Mouse (Mus musculus) ovary, adult 18-20 months (tissue): ENCODE results near the gene Rad51b.

Experiments used
- DNase-seq: peaks from one replicate; pipeline ENCODE4 v3.0.0; 2022; ENCODE audit warnings: low spot score, mixed read lengths

Rad51b gene

DNA sequence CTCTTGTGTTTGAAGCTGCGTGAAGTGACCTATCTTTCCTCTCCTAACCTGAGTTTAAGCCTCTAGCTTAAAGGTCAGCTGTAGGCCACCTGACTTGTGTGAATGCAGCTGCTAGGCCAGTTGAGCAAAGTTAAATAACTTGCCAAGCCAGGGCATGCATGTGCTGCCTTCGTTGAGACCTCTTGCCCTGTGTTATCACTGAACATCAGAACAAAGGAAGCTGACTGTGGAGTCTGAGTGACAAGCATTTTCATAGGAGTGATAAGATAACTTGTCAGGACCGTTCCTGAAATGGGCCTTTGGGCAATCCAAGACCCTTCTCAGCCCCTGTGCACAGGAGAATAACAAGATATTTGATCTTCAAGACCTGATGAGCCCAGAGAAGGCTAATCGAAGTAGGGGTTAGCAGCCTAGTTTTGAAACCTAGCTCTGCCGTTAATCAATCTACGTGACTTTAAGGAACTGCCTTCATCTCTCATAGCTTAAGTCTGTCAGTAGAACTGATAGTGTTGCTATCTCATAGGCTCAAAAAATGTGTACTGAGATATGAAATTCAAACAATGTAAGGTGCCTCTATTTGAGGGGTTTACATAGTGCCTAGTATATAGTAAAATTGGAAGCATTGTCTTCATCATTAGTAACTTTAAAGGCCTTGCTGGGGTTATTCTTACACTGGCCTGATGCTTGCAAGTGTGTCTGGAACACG, 465.6 kb downstream of the Rad51b start:
- no peak for DNase-seq

DNA sequence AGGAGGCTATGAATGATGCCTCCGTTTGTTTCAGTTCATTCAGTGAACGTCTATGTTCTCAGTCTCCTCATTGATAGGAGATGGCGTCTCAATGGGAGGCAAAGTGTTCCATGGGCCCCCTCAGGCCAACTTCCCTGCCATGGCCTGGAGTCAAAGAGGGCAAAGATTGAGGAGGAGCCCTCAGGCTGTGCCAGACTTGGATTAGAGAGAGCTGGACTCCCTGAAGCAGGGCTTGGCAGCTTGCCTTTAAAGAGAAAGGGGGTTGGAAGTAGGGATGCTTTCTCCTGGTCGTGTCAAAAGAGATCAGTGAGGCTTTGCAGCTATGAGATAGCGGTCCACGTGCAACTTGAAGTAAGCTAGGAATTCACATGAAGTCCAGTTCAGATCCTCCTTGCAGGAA, 469.0 kb downstream of the Rad51b start:
- DNase-seq, result no peak

DNA sequence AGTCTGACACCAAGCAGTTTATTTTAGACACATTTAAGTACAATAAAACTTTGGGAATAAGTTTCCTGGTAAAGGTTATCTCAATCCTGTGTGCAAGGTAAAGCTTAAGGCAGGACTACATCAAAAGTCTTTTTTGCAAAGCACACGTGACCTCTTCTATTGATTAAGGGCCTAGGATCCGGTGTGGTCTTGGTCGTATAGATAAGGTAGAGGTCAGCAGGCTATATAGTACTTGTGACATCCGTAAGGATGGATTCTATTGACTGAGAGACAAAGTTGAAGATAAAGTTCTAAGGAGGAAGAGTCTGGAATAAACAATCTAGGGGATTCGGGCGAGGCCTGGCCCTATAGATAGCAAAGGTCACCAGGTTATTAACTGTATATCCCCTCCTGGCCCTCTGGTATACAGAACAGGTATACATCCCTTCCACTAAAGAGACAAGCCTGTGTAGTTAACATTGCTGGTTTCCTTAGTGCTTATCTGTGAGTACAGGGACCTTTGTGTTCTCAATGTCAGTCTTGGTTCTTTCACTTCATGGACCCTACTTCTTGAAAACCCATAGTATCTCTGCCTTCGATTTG, 471.8 kb downstream of the Rad51b start:
- DNase-seq, result no peak

DNA sequence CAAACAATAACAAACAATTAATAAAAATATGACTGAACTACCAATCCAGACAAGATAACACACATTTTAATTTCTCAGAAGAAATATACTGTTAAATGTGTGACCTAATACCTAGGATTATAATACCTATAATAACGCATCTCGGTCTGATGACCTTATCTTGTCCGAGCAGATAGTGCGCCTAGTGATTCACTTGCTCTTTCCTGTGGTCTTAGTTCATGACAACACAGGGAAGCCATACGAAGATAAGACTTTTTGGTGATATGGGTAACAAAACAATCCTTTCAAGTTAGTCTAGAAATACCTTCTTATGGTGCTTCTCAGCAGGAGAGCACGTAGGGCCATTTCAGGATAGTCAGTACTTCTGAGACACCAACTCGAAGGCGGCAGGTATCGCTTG, 472.7 kb downstream of the Rad51b start:
- DNase-seq, result no peak

DNA sequence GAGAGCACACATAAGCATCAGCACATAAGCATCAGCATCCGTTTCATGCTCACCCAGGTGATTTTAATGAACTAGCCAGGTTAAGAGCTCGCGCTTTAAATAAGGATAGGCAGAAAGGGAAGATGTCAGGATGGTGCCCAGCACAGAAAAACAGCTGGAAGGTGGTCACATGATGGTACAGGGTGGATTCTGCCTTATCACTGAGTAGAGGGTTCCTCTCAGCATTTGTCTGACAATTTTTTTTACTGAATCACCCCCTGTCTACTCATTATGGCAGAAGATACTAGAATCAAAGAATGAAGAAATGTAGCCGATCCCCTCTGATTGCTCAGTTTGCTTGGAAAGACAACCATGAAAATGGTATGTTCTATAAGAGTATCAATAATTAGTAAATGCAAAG, 474.1 kb downstream of the Rad51b start:
- DNase-seq, result no peak

DNA sequence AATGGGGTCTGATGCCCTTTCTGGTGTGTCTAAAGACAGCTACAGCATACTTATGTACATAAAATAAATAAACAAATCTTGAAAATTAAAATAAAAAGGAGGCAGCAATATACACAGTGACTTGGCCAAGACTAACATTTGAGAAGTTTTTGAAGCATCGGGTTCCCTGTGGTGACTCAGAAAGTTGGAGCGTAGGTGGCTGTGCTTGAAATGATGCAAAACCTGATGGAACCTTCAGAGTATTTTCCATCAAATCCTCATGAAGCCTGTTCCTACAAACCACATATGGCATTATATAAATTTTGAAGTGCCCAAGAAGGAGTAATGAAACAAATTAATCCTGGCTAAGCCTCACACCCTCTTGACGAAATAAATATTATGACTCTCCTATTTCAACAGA, 474.7 kb downstream of the Rad51b start:
- no peak for DNase-seq

DNA sequence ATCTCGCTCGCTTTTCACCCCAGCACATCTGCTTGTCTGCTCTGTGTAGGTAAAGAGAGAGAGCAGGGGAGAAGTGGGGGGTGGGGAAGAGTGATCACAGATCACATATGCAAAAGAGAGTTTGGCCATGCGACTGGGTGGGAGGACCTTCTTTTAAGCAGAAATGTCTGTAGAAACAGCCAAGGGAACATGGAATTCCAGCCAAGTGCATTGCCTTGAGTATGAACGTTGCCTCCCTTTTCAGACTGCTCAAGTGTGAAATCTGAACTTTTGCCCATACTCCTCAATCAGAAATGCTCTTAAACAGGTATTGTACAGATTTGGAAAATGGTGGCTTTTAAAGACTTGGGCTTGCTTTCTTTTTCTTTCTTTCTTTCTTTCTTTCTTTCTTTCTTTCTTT, 476.2 kb downstream of the Rad51b start:
- DNase-seq, result no peak

DNA sequence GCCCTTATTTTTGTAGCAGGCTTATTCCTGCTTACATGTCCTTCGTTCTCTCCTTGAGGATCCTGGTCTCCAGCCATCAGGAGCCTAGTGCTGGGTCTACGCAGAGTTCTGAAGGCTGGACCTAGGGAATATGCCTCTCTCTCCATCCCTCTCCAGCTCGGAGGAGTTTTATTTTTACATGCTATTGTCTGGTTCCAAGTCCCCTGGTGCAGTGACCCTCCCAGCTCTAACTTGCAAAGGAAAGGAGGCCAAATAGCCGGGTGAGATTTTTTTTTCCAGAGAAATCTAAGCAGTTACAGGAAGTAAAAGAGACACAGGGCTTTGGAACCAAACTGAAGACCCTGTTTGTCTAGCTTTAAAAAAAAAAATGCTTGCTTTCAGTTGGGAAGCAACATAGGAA, 477.5 kb downstream of the Rad51b start:
- no peak for DNase-seq

DNA sequence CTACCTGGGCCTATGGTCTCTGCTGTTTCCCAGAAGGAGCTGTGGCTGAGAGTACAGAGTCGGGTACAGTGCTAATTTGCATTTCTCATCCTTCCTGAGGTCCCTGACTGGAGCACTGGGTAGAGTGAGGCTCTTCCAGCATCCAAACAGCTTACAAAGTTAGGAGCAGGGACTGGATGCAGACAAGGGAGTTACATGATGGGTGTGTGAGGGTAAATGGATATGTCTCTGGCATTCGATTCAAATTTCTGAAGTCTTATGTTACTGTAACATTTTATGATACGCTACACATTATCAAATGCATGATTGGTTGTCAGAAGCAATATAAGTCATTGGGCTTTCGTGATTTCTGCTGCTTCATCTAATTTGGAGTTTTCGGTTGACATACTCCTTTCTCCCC, 479.7 kb downstream of the Rad51b start:
- DNase-seq, result no peak

DNA sequence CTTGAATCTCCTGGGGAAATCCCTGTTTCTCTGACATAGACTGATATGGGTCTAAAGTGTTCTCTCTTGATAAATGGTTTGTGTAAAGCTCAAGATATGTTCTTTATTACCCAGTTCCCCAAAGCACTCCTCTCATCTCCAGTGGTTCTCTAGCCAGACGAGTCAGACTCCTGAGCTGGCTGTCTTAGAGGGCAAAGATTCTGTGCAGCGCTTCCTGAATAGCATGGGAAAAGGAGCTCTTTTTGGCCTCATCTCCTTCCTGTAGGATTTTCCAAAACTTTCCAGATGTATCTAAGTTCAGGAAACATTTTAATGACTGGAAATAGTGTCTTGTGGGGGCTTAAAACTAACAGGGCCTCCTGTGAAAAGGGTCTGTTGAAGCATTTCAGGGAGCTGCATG, 483.7 kb downstream of the Rad51b start:
- DNase-seq, result no peak

DNA sequence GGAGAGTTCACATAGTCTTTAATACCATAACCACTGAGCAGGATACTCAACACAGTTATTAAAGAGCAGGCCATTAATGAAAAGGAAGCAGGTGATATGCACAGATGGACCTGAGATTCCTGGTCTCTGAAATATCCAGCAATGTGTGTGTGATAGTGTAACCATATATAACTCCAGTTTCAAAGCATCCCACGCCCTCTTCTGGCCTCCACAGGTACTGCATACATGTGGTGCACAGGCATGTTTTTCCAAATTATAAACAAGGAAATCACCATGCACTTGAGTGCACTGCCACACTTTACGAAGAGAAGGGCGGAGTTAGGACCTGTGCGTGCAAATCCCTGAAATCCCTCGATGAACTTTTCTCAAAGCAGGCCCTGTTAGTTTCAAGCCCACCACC, 484.7 kb downstream of the Rad51b start:
- DNase-seq, result no peak

DNA sequence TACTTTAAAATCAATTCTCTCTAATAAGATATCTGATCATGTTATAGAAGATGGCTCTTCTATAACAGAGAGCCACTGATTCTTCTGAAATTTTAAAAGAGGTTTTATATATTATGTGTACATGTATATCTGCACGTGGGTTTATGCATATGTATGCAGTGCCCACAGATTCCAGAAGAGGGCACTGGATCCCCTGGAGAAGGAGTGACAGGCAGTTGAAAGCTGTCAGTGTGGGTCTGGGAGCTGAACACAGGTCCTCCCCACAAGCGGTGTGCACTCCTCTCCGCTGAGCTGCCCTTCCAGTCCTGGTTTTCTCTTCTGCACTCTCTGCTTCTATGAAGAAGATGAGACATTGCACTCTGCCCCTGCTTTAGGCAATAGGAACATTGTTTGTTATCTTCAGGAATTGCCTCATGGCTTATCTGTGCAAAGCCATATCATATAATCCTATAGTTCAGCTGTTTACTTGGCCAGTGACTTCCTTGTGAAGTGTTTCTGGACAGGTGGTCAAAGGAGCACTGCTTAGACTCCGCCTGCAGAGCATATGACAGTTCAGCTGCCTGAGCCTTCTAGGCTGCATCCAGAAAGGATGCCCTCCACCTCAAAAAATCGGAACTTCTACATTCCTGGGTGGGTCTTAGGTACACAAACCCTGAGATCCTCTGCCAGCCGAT, 485.5 kb downstream of the Rad51b start:
- no peak for DNase-seq

DNA sequence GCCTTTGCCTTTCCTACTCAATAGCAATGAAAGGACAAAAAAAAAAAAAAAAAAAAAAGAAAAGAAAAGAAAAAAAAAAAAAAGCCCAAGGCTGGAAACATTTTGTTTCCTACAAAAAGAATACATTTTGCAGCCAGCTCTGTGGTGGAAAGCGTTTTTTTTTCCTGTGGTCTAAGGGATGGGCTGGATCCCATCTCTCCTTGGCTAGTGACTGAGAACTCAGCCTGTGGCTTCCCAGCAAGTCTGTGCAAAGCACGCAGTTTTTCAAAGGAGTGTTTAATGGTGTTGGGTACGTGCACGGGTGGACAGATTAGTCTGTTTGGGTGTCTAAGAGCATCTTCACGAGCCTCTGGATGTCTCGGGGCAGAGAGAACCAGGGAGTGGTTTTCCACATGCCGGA, 487.1 kb downstream of the Rad51b start:
- no peak for DNase-seq

DNA sequence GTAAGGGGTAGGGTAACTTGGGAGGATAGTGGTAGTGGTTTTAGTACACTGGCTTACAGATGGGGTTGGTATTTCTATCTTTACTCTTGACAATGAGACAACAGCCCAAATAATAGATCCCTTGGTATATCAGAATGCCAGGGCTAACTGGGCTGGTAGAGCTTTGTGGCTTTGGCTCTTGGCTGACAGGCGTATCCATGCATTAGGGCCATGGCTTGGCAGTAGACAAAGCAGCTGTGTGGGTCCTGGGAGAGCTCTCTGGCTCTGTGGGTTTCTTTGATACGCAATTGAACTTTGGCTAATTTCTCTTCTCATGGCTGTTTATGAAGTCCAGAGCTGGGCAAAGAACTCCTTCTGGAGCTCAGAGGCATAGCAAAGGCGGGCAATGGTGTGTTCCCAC, 488.6 kb downstream of the Rad51b start:
- no peak for DNase-seq

DNA sequence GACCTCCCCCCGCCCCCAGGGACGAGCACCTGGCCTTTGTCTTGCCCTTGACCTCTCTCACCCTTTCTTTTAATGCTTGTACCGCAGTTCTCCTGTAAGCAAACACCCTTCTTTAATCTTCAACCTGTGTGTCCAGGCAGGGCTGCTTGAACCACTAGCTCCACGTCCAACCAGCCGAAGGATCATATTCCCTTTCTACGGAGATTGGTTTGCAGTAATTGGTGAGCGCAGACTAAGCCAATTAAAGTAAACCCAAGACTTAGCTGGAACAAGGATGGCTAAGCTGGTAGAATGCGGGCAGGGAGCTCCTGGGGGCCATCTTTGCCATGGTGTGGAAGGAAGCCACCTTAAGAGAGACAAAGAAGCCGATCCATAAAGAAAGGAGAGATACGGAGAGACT, 490.5 kb downstream of the Rad51b start:
- no peak for DNase-seq

DNA sequence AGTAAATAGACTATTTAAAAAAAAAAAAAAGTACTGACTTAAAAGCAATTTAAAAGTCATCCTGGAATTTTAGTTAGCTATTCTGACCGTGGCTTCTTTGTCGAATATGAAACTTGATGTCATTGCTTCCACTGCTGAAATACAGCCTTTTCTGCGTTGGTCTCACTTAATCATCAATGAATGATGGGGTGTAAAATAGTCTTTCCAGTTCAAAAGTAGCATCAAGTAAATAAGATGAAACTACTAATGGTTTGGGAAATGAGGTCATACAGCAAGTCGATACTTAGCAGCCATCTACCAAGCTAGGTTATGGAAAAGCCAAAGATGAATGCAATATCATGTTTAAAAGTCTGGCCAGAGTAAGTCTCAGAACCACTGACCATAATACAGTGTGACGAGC, 491.3 kb downstream of the Rad51b start:
- DNase-seq, result no peak

DNA sequence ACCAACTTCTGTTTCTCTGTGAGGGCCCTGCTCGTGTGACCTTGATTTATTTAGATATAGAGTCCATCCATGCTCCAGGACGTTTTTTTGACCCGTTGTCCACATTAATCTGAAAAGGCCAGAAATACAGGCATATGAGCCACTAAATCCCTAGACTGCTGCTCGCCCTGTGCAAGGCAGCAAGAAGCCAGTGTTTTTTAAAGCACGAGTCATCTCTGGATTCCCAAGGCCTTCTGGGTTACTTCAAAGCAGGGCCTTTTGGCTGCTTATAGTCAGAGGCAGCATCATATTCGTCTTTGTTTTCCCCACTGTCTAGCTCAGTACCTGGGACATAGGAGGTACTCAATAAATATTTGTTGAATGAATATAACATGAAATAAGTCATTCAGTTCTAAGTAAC, 492.4 kb downstream of the Rad51b start:
- DNase-seq, result no peak

DNA sequence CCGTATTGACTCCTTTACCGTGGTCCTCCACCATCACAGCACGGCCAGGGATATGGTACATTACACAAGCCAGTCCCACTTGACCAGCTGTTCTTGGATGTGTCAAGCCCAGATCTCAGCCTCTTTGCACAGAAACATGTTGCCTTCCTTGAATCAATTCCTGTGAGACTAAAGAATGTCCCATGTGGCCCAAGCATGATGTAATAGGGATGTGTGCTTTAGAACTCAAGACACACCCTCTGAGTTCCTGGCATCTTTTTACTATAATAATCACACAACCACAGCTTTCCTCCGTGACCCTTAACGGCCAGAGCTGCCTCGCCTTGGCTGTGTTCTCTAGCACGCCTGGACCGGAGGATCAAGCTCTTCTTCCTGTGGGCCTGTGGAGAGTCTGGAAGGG, 496.3 kb downstream of the Rad51b start:
- no peak for DNase-seq

DNA sequence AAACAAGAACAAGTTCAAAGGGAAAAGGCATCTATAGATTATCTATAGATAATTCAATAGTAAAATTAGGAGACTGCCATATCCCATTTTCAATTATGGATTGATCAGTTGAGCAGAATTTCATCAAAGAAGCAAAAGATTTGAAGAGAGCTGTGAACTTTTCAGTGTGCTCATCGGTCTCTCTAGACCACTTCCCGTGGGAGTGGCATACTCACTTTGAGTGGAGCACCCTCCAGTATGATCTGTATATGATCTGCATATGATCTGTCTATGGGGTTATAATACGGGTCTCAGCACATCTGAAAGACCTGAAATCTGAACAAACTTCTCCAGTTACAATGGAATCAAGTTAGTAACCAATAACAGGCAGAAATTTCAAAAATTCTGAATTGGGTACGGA, 497.7 kb downstream of the Rad51b start:
- DNase-seq, result no peak

DNA sequence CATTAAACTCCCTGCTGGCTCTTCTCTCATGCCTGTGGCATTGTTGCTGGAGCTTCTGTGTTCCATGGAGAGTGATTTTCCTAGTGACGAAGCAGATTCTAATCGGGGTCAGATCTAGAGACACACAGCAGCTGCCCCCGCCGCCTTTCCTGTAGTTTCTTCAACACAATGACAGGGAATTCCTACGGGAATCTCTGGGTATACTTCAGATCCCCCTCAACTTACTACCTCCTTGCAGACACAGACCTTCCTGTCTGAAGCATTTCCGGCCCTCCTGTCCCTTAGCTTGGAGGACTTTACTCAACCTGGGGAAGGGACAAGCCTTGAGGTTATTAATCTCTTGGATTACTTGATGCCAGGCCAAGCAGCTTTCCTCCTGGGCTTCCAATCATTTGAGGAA, 499.2 kb downstream of the Rad51b start:
- DNase-seq, result no peak

DNA sequence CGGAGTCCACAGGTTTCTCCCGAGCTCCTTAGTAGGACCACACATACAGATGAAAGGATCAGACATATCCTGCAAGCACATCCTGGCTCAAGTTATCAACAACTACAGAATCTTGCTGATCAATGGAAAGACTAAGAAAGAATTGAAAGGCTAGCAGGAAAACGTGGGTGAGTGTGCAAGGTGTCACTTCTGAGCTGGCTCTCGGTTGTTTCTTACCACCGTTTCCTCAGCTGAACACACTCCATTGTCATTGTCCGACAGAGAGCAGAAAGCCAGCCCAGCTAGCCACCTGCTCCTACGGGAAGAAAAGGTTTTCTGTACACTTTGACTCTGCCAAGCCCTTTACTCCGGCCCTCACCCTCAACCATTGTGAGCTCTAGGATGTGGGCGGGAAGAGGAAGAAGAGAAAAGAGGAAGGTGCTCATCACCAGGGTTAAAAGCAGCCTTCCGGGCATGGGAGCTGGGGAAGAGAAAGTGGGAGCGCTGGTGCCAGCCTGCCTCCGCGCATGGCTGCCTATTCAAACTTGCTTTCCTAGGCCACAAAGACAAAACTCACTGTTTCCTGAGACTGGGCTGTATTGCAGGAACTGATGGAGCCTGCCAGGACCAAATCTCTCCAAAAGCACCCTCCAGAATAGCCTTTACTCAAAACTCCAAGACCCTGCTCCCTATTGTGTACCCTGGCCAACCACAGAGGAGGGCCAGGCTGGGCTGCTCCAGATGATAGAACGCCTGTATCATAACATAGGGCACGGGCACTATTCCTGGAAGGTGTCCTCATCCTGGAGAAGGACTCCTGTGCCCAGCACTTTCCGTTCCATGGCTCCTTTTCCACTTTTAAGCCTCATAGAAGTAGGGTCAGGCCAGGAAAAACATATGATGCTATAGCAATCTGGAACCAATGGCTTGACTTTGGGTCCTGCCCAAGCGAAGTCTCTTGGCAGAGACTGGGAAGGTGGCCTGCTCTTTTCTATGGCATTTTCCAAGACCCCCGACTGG, 500.0 kb downstream of the Rad51b start:
- no peak for DNase-seq

DNA sequence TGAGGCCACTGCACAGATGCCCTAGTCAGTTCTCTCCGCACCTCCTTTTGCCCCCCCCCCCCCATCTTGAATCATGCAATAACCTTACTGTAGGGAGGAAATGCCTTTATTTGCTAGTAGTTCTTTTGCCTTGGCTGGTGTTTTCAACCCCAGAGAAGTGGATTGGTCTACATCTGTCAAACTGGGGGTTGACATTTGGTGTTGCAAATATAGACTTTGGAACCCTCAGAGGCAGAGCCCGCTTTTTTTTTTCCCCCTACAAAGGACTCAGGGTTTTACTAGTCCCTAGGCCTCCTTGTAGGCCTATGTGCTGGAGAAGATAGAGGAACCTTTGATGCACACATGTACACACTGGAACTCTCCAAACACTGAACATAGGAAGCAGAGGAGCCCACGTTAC, 501.4 kb downstream of the Rad51b start:
- DNase-seq, result no peak

DNA sequence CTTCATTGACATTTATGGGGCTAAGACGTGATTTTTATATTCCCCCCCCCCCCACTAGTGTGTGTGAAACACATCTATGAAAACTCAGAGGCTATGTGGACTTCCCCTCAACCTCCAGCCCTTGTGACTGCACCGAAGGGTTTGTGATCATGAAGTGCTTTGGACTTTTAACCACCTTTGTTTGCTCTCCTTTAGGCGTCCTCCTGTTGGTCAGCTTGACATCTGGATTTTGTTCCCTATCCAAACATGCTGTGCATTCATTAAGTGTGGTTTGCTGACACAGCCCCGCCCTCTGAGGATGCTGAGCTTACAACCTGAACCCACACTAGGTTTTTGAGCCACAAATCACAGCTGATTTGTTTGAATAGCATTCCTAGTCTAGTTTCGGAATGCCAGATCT, 502.3 kb downstream of the Rad51b start:
- no peak for DNase-seq
